Mouse (Mus musculus): ENCODE measurements around the gene Adipor2.

- TF ChIP-seq POLR2A (IDR thresholded peaks at IDR 0.05; ENCODE audit: borderline replicate concordance, insufficient read depth, low read length) (no peak), CTCF (IDR thresholded peaks at IDR 0.05; ENCODE audit: borderline replicate concordance, insufficient read depth, low read depth, low read length) (no peak)
These were observed 40.7 kb upstream of the Adipor2 start for GRCm38 (mm10) chr6:119458166-119458565.
